Mouse (Mus musculus) lung, adult 18-20 months (tissue): ENCODE measurements around the gene Zcchc14.
"Not testable (repeated sequence)": the region's sequence is repeated elsewhere in the genome, so short reads cannot be mapped to it uniquely, and the experiment has no call there.

Source experiments
- DNase-seq, 2 experiments: peaks; one replicate each; pipeline ENCODE4 v3.0.0; 2022; ENCODE audit warnings: mixed read lengths in 2 of 2

Gene Zcchc14

DNA sequence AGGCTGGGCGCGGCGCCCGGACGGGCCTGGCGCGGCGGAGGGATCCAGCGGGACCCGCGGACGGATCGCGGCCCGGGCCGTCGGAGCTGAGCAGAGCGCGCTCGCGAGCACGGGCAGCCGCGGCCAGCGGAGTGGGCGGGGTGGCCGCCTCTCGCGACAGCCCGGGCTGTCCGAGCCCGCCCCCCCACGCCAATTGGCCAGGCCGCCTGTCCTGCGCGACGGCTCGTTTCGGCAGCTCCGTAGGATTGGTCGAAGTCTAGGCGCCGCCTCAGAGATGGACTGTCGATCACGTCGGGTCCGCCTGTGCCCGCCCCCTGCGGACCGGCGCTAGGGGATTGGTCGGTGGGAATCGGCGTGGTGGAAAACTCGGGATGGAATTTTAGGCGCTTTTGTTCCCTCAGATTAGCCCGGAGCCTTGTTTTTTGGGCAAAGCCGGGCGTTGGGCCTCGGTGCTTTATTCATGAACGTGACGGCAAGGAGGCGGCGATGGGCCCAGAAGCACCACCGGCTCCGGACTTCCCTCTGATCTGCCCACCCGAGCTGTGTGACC lies at the start of gene Zcchc14:
Gene Zcchc14 (minus strand): TSS at position 128 of the 550 bp plus-strand sequence.
- DNase-seq: peak; percentile 99

- no peak for DNase-seq
Observed at GRCm38 (mm10) chr8:121699936-121700335, 47.2 kb upstream of the Zcchc14 start.

GRCm38 (mm10) chr8:121698615-121699101 lies 46.0 kb upstream of the Zcchc14 start:
- no peak for DNase-seq

DNA sequence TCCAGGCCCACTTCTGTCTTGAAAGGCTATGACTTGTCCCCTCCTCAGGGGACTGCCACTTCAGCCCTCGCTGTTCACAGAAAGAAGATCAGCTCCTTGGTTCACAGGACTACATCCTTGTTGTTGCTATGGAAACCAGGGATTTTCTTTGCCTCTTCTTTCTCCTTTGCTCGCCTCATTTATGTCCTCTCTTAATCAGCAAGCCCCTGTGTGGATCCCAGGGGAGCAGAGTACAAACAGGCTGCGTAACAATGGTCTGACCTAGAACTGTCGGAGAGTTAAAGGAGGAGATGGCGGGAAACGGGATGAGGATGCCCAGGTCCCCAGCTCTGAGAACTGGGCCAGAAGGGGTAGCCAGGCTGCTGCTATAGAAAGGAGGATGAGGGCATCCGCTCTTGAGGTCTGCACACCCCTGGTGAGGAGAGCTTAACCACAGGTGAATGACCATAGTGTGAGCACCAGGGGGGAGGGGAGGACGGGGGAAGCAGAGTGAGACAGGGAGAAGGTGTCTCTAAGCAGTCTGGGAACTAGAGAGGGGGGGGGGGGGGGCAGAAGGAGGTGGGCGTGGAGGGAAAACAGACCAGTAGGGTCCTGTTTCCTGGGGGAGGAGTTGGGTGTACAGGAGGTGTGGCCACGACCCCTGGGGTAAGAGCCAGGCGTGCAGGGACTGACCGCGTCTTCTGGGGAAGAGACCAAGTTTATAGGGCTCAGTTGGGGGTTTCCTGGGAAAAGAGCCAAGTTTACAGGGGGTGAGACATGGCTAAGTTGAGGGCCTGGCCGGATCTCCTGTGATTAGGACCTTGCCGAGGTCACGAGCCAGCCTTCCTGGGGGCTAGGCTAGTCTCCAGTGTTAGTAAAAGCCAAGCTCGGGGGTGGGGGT lies 45.3 kb upstream of the Zcchc14 start:
- no peak for DNase-seq

GRCm38 (mm10) chr8:121695585-121696184 lies 43.0 kb upstream of the Zcchc14 start:
- peak; percentile 84 to 88 for DNase-seq

DNA sequence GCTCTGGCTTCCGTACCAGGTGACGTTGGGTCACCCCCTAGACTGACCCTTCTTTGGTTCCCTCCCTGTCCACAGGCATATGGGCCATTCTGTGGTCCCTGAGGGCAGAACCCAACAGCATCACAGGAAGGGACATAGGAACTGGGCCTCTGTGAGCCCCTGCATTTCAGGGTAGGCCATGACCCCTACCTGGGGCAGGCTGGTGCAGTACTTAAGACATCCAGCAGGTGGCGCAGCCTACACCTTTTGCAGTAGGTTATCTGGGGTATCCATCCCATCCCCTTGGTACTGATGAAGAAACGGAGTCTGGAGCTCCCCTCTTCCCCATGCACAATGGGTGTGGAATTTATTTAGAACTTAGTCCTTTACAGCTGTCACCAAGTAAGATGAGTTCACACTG lies 41.8 kb upstream of the Zcchc14 start:
- DNase-seq: peak in 1 of 2 experiments; percentile 48

DNA sequence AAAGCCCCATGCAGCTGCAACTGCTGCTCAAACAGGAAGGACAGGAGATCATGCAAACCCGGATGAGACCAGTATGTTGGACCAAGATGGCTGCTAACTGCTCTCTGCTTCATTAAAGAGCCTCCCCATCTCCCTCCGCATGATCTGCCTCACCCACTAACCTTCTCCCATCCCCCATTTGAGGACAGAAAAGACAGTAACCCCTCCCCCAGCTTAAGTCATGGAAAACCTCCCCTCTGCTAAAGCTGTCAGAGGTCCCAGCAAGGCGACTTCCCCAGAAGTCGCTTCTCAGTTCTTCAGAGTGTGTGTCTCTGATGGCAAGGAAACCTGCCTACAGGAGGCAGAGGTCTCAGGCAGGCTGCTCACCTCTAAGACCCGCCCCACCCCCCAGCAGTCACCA lies 35.8 kb upstream of the Zcchc14 start:
- no peak for DNase-seq

- DNase-seq: no peak
Observed at GRCm38 (mm10) chr8:121687455-121688161, 34.9 kb upstream of the Zcchc14 start.

- peak; percentile 65 to 71 for DNase-seq
Observed at GRCm38 (mm10) chr8:121685419-121685818, 32.7 kb upstream of the Zcchc14 start.

DNA sequence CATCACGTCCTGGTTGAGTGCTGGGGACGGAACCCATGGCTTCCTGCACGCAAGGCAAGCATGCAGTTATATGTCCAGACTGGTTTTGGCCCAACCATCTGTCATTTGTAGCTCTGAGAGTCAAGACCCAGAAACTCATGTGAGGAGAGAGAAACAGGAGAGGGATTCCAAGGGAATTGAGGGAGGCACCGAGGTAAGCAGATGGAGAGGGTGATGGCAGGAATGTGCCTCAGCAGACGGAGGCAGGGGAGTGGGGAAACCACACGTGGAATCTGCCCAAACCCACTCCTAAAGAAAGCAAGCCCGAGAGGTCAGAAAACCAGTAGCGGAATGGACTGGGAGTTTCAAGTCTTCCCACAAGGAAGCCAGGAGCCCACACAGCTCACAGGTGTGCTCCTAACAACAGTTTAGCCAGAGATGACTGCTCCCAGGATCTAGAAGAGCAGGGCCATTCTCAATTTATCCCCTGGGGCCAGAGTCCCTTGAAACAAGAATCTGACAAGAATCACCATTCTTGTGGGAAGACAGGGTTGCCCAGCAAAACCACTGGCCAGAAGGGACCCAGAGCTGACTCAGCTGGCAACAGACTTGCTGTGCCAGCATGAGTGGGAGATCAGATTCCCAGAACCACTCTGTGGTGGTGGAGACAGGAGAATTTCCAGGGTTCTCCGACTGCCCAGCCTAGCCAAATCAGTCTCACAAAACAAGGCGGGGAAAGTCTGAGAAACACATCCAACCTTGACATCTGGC lies 30.6 kb upstream of the Zcchc14 start:
- no peak for DNase-seq

DNA sequence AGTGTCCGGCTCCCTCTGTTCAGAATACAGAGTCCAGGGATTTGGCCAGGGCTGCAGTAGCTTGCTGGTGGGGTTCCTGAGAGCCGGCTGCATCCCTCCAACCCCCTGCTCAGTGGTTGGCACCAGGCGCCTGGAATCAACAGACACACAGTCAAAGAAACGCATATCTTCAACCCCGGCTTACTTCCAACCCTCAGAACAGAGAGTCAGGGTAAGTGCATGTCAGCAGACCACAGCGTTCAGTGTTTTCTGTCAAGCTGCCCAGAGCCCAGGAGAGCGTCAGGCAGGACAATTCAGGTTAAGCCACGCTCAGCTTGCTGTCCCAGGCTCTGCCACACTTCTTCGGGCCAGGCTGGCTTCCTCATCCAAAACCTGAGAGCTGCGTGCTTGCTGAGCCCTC lies 28.8 kb upstream of the Zcchc14 start:
- DNase-seq: no peak

GRCm38 (mm10) chr8:121680896-121681295 lies 28.2 kb upstream of the Zcchc14 start:
- no peak for DNase-seq

GRCm38 (mm10) chr8:121678696-121679095 lies 26.0 kb upstream of the Zcchc14 start:
- DNase-seq: no peak

DNA sequence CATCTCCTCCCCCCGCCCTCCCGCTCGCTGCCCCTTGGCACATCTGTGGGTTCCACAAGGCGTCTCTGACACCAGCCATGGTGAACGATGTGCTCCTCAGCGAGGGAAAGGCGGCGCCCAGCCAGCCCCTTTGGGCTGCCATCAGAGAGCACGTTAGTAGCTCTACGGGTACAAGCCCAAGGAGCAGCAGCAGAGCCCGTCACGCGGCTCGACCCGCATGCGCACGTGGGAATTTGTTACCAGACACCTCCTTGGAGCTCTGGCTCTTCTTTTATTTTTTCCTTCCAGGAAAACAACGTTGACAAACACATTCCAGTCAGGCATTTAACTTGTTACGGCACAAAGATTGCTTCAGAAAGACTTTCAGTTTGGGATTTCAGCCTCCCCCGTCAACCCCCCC lies 23.0 kb upstream of the Zcchc14 start:
- DNase-seq: peak; percentile 70 to 79

DNA sequence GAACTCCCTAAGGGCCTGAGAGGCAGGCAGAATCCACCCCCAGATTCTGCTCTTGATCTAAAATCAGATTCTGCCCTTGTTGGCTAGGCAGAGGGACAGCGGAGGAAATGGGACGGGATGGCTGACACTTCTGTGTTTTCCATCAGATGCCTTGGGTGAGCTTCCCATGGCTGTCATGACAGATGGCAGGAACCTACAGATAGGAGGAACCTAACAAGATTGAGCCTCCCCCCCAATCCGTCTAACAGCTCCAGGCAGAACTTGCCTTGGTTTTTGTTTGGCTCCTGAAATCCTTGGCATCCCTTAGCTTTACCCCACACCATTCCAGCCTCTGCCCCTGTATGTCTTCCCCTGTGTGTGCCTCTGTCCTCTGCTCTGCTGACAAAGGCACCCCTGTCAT lies 22.5 kb upstream of the Zcchc14 start:
- no peak for DNase-seq

DNA sequence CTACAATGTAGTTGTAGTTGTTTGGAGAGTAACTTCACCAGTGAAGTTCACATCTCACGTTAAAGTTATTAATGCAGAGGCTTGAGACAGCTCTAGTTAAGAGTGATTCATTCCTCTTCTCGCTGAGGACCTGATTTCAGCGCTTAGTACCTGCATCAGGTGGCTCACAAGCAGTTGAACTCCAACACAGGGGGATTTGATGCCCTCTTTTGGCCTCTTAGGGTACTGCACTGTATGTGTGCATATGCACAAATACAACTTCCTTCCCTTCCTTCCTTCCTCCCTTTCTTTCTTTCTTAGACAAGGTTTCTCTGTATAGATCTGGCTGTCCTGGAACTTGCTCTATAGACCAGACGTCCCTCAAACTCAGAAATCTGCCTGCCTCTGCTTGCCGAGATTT lies 21.8 kb upstream of the Zcchc14 start:
- no peak for DNase-seq

DNA sequence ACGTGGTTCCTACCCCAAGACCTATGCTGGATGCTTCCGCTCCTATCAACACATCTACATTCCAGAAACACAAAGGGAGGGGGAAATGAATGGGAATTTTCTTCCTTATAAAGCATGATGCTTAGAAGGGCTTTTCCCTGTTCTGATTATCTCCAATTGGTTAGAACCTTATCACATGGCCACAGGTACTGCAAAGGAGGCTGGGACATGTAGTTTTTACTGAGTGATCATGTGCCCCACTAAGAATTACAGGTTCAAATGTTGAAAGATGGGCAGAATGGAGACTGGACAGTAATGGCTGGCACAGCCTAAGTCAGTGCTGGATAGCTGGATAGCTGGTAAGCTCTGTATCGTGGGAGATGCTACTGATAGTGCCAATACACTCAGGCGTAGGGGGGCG lies 21.2 kb upstream of the Zcchc14 start:
- no peak for DNase-seq

DNA sequence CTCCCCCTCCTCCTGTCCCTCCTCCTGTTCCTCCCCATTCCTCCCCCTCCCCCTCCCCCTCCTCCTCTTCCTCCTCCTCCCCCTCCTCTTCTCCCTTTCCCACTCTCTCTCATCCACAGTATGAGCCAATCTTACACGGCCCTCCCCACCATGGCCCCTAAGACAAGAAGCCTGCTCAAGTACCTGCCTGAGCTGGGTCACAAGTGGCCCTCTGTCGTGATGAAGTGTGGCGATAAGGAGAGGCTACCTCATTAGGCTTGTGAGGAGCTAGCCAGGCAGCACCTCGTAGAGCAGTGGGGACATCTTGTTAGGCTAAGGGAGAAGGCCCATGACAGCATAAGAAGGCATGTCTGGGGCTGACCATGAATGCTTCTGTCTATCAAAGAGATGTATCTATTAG lies 20.5 kb upstream of the Zcchc14 start:
- peak; percentile 76 to 82 for DNase-seq

GRCm38 (mm10) chr8:121669208-121669607 lies 16.5 kb upstream of the Zcchc14 start:
- peak; percentile 45 to 57 for DNase-seq

- peak; percentile 77 to 82 for DNase-seq
Observed at GRCm38 (mm10) chr8:121668553-121668952, 15.9 kb upstream of the Zcchc14 start.

DNA sequence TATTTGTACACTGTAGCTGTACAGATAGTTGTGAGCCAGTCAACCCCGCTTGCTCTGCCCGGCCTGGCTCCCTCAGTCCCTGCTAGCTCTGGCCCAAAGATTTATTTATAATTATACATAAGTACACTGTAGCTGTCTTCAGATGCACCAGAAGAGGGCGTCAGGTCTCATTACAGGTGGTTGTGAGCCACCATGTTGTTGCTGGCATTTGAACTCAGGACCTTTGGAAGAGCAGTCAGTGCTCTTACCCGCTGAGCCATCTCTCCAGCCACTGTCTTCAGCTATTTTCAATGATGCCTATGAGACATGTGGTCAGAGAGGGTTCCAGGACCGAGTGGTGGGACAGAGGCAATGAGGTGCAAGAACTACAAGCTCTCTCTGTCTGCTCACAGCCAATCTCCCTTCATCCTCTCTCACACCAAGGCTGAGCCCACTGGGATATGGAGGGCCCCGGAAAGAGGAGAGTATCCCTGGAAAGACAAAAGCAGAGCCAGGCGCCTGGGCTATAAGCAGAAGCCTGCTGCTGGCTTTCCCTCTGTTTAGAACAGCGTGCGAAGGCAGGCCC lies 15.3 kb upstream of the Zcchc14 start:
- not testable (repeated sequence) for DNase-seq

DNA sequence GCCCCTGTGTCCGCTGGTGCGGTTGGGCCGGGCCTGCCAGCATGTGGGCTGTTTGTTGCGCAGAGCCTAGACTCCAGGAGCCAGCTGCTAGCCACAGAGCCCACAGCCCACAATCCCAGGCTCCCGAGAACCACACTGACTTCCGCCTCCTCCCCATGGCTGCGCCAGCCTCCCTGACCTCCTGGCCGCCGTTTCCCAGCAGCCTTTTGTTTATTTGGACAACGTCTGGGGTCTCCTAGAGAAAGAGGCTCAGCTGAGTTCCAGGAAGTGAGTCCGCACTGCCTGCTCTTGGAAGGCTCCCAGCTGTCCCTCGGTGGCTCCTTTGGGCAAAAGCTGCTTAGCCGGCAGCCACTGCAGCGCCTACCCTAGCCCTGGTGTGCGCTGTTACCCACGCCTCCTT lies 12.6 kb upstream of the Zcchc14 start:
- peak; percentile 88 to 92 for DNase-seq
